Mouse (Mus musculus) G1E (cell line): Measurements from ENCODE around the gene Grid2. TPM values are rescaled to one million over a fixed set of nuclear protein-coding genes. Genes with fewer than 3 reads are reported as not detected.

Experiments used
- ATAC-seq: 2 replicates; pipeline ENCODE4 v1.8.0; 2016; ENCODE audit warnings: mild to moderate bottlenecking; ENCODE audit not compliant: insufficient number of reproducible peaks, poor library complexity, low FRiP score, severe bottlenecking; ENCODE audit errors: extremely low read depth
- DNase-seq: peaks from one replicate; pipeline ENCODE4 v3.0.0; 2012; ENCODE audit warnings: low spot score
- H3K27me3 ChIP-seq: 2 replicates; pipeline ENCODE4 v1.6.1; 2012; ENCODE audit warnings: mild to moderate bottlenecking, low read length, inconsistent platforms; ENCODE audit not compliant: insufficient read depth
- H3K36me3 ChIP-seq: replicated peaks from 2 replicates; pipeline ENCODE3; 2012; ENCODE audit warnings: mild to moderate bottlenecking, inconsistent platforms
- H3K4me1 ChIP-seq: 2 replicates; pipeline ENCODE4 v1.6.1; 2012; ENCODE audit warnings: low read depth, low read length, inconsistent platforms, mixed read lengths; ENCODE audit not compliant: insufficient read depth
- H3K4me3 ChIP-seq: 2 replicates; pipeline ENCODE4 v1.5.1; 2012; ENCODE audit warnings: low read depth, mild to moderate bottlenecking, inconsistent platforms, low read length, moderate library complexity, mixed read lengths
- H3K9me3 ChIP-seq: replicated peaks from 2 replicates; pipeline ENCODE4 v1.6.1; 2012; ENCODE audit warnings: inconsistent platforms
- CTCF ChIP-seq: IDR thresholded peaks from 2 replicates; pipeline ENCODE4 v1.5.1; 2012; ENCODE audit warnings: low read depth, low read length, inconsistent platforms, mixed read lengths
- GATA1 ChIP-seq: IDR thresholded peaks from 2 replicates; pipeline ENCODE4 v1.6.1; 2012; ENCODE audit warnings: borderline replicate concordance, low read length, inconsistent platforms, mixed read lengths
- GATA2 ChIP-seq: IDR thresholded peaks from 2 replicates; pipeline ENCODE4 v1.6.1; 2012; ENCODE audit warnings: low read depth, low read length, inconsistent platforms, borderline replicate concordance
- POLR2AphosphoS5 ChIP-seq: IDR thresholded peaks from 2 replicates; pipeline ENCODE4 v1.6.1; 2012; ENCODE audit warnings: low read depth, low read length, inconsistent platforms; ENCODE audit not compliant: insufficient replicate concordance
- TAL1 ChIP-seq: conservative IDR thresholded peaks from 2 replicates; pipeline ENCODE4 v1.6.1; 2012; ENCODE audit warnings: low read depth, low read length, inconsistent platforms, mixed read lengths
- polyA plus RNA-seq: library from polyadenylated mRNA; stranded (reverse); fragments of >175 nt; gene quantifications from 2 replicates; pipeline ENCODE4 v1.2.3, GENCODE M21; 2012
- total RNA-seq, 2 experiments: library from RNA; stranded (forward) in 1 of 2; stranded (reverse) in 1 of 2; fragments of 200-1000 nt in 1 of 2; fragments of >200 nt in 1 of 2; fragmentation: Nextera tagmentation in 1 of 2; gene quantifications; 2 replicates each; pipeline ENCODE4 v1.2.3; 2014 to 2017

Gene Grid2
- total and polyA plus RNA-seq, 3 experiments = 0.01 to 0.38 TPM; not detected in 1

- Histone ChIP-seq H3K36me3 (no peaks in the 10 kb centered on the region), H3K4me3 (no peak overlapping the region), H3K9me3 (no peaks in the 10 kb centered on the region), H3K27me3 (no peaks in the 10 kb centered on the region), H3K4me1 (no peaks in the 10 kb centered on the region)
- no peak for TF ChIP-seq GATA2
- DNase-seq = no peak
- no peak for ATAC-seq
Measured at GRCm38 (mm10) chr6:63733740-63734139, 478.1 kb downstream of the Grid2 start.

- Histone ChIP-seq H3K4me3 (no peak overlapping the region), H3K4me1 (no peaks in the 10 kb centered on the region), H3K9me3 (no peaks in the 10 kb centered on the region), H3K36me3 (no peaks in the 10 kb centered on the region), H3K27me3 (no peaks in the 10 kb centered on the region)
- TF ChIP-seq GATA2 (no peak), GATA1 (no peak), TAL1 (no peak)
- DNase-seq (no peak), ATAC-seq (no peak)
Measured at GRCm38 (mm10) chr6:63762535-63762934, 506.9 kb downstream of the Grid2 start.

- Histone ChIP-seq H3K27me3 (no peaks in the 10 kb centered on the region), H3K4me1 (no peaks in the 10 kb centered on the region), H3K4me3 (no peak overlapping the region), H3K9me3 (no peaks in the 10 kb centered on the region), H3K36me3 (no peaks in the 10 kb centered on the region)
- no peak for TF ChIP-seq GATA2
- ATAC-seq = no peak
- no peak for DNase-seq
Measured at GRCm38 (mm10) chr6:63794679-63795078, 539.0 kb downstream of the Grid2 start.

GRCm38 (mm10) chr6:63820236-63820635, 564.6 kb downstream of the Grid2 start:
- no peaks in the 10 kb centered on the region for H3K36me3 ChIP-seq
- TF ChIP-seq TAL1 = no peak
- no peak for TF ChIP-seq CTCF
- ATAC-seq = no peak
- no peak overlapping the region for H3K4me3 ChIP-seq
- H3K9me3 ChIP-seq = no peaks in the 10 kb centered on the region
- no peak for DNase-seq
- H3K4me1 ChIP-seq = no peaks in the 10 kb centered on the region
- H3K27me3 ChIP-seq = no peaks in the 10 kb centered on the region

- DNase-seq (no peak), ATAC-seq (no peak)
- TF ChIP-seq TAL1 (no peak), GATA1 (no peak), CTCF (no peak), POLR2AphosphoS5 (no peak), GATA2 (no peak)
Measured at GRCm38 (mm10) chr6:63862628-63863027, 607.0 kb downstream of the Grid2 start.

GRCm38 (mm10) chr6:63877088-63877764, 621.5 kb downstream of the Grid2 start:
- Histone ChIP-seq H3K9me3 (no peaks in the 10 kb centered on the region), H3K27me3 (no peaks in the 10 kb centered on the region), H3K4me3 (no peak overlapping the region), H3K36me3 (no peaks in the 10 kb centered on the region), H3K4me1 (no peaks in the 10 kb centered on the region)
- ATAC-seq = no peak
- TF ChIP-seq CTCF = no peak
- no peak for TF ChIP-seq TAL1
- no peak for TF ChIP-seq POLR2AphosphoS5
- no peak for TF ChIP-seq GATA1
- no peak for TF ChIP-seq GATA2
- DNase-seq = no peak

More at GRCm38 (mm10) chr6:63862628-63863027, 607.0 kb downstream of the Grid2 start:
- H3K4me3 ChIP-seq = no peak overlapping the region
- no peaks in the 10 kb centered on the region for H3K27me3 ChIP-seq
- H3K36me3 ChIP-seq = no peaks in the 10 kb centered on the region
- no peaks in the 10 kb centered on the region for H3K4me1 ChIP-seq
- no peaks in the 10 kb centered on the region for H3K9me3 ChIP-seq

- DNase-seq (no peak), ATAC-seq (no peak)
- no peaks in the 10 kb centered on the region for H3K27me3 ChIP-seq
- no peaks in the 10 kb centered on the region for H3K36me3 ChIP-seq
- TF ChIP-seq GATA2 (no peak), TAL1 (no peak), CTCF (no peak), POLR2AphosphoS5 (no peak)
- no peak overlapping the region for H3K4me3 ChIP-seq
- no peaks in the 10 kb centered on the region for H3K9me3 ChIP-seq
- no peaks in the 10 kb centered on the region for H3K4me1 ChIP-seq
Measured at GRCm38 (mm10) chr6:63877765-63878345, 622.2 kb downstream of the Grid2 start.
